Mouse (Mus musculus) hindbrain, embryonic 12.5 days (tissue): ENCODE data around the gene Fah. TPM values are rescaled to one million over a fixed set of nuclear protein-coding genes. Genes with fewer than 3 reads are reported as not detected.

Experiments
- ATAC-seq: fragments of 200-750 bp; cut with Nextera tagmentation; 2 replicates; pipeline ENCODE4 v1.8.0; 2017; ENCODE audit warnings: moderate TSS enrichment; ENCODE audit not compliant: low FRiP score
- H3K27ac ChIP-seq: fragments of 300-500 bp; sonication (generic); 2 replicates; pipeline ENCODE4 v1.5.1; 2016; ENCODE audit warnings: mild to moderate bottlenecking
- H3K27me3 ChIP-seq: fragments of 300-500 bp; sonication (generic); 2 replicates; pipeline ENCODE4 v1.6.1; 2016; ENCODE audit warnings: mild to moderate bottlenecking
- H3K36me3 ChIP-seq: fragments of 300-500 bp; sonication (generic); 2 replicates; pipeline ENCODE4 v1.6.1; 2016; ENCODE audit warnings: mild to moderate bottlenecking
- H3K4me1 ChIP-seq: fragments of 300-500 bp; sonication (generic); 2 replicates; pipeline ENCODE4 v1.6.1; 2016
- H3K4me2 ChIP-seq: fragments of 300-500 bp; sonication (generic); replicated peaks from 2 replicates; pipeline ENCODE4 v1.6.1; 2016; ENCODE audit warnings: mild to moderate bottlenecking
- H3K4me3 ChIP-seq: fragments of 300-500 bp; sonication (generic); 2 replicates; pipeline ENCODE4 v1.5.1; 2016; ENCODE audit warnings: mild to moderate bottlenecking
- H3K9ac ChIP-seq: fragments of 300-500 bp; sonication (generic); 2 replicates; pipeline ENCODE4 v1.6.1; 2016; ENCODE audit warnings: mild to moderate bottlenecking, moderate library complexity
- H3K9me3 ChIP-seq: fragments of 300-500 bp; sonication (generic); replicated peaks from 2 replicates; pipeline ENCODE4 v1.6.1; 2016; ENCODE audit warnings: mild to moderate bottlenecking
- WGBS: fragments of 180-500 bp; shearing (Covaris S2); methylation state at CpG from one replicate; pipeline ENCODE4 v1.1.7; 2016; 5-methylcytosine and 5-hydroxymethylcytosine counted together
- polyA plus RNA-seq: library from polyadenylated mRNA; unstranded; fragments of >200 nt; fragmentation: Nextera tagmentation; extraction: Ambion mirVana; gene quantifications from 2 replicates; pipeline ENCODE4 v1.2.1, GENCODE M21; 2016

The Fah gene
- polyA plus RNA-seq = 3.8 and 4.3 TPM in 2 replicates

GRCm38 (mm10) chr7:84606293-84606749, at the start of gene Fah:
Fah (minus strand) TSS chr7:84606722.
- Histone ChIP-seq H3K4me3 (peak within 1 kb of the TSS; percentile 58), H3K9me3 (no peaks in the 10 kb centered on the region), H3K4me1 (peaks cover 5% of the 10 kb centered on the region; the same call in 1 of the 2 replicates), H3K4me2 (peak within 1 kb of the TSS; percentile 99), H3K27ac (no peak within 1 kb of the TSS), H3K27me3 (peaks cover 14% of the 10 kb centered on the region), H3K9ac (peak within 1 kb of the TSS; percentile 69), H3K36me3 (no peaks in the 10 kb centered on the region)
- 2% methylated on average over 10 of the region's 10 CpGs for WGBS
- peak; percentile 36 for ATAC-seq

- WGBS = 84% methylated on average over 2 of the region's 2 CpGs
- Histone ChIP-seq H3K4me1 (no peaks in the 10 kb centered on the region), H3K9me3 (no peaks in the 10 kb centered on the region), H3K4me2 (no peak overlapping the region), H3K9ac (no peak overlapping the region), H3K4me3 (no peak overlapping the region), H3K27ac (no peak overlapping the region), H3K36me3 (no peaks in the 10 kb centered on the region), H3K27me3 (no peaks in the 10 kb centered on the region)
- ATAC-seq = no peak
Observed at GRCm38 (mm10) chr7:84652740-84653139, 46.2 kb upstream of the Fah start.

- H3K4me1 ChIP-seq = no peaks in the 10 kb centered on the region
- no peak overlapping the region for H3K9ac ChIP-seq
- H3K4me2 ChIP-seq = no peak overlapping the region
- ATAC-seq = no peak
- no peak overlapping the region for H3K27ac ChIP-seq
- no peaks in the 10 kb centered on the region for H3K9me3 ChIP-seq
- no peaks in the 10 kb centered on the region for H3K36me3 ChIP-seq
- 85% methylated on average over 2 of the region's 2 CpGs for WGBS
- no peaks in the 10 kb centered on the region for H3K27me3 ChIP-seq
- no peak overlapping the region for H3K4me3 ChIP-seq
Observed at GRCm38 (mm10) chr7:84651987-84652321, 45.4 kb upstream of the Fah start.

- WGBS = 91% methylated on average over 4 of the region's 4 CpGs
- ATAC-seq = no peak
- no peak overlapping the region for H3K27ac ChIP-seq
- H3K4me3 ChIP-seq = no peak overlapping the region
- H3K27me3 ChIP-seq = no peaks in the 10 kb centered on the region
- H3K36me3 ChIP-seq = no peaks in the 10 kb centered on the region
- no peak overlapping the region for H3K9ac ChIP-seq
- no peaks in the 10 kb centered on the region for H3K4me1 ChIP-seq
- no peak overlapping the region for H3K4me2 ChIP-seq
- H3K9me3 ChIP-seq = no peaks in the 10 kb centered on the region
Observed at GRCm38 (mm10) chr7:84651303-84651986, 44.9 kb upstream of the Fah start.

- H3K9me3 ChIP-seq = no peaks in the 10 kb centered on the region
Observed at GRCm38 (mm10) chr7:84649016-84649415, 42.5 kb upstream of the Fah start.

GRCm38 (mm10) chr7:84646256-84646655, 39.7 kb upstream of the Fah start:
- Histone ChIP-seq H3K27ac (no peak overlapping the region), H3K4me3 (no peak overlapping the region), H3K36me3 (no peaks in the 10 kb centered on the region), H3K9me3 (no peaks in the 10 kb centered on the region), H3K9ac (no peak overlapping the region), H3K27me3 (no peaks in the 10 kb centered on the region), H3K4me2 (no peak overlapping the region), H3K4me1 (no peaks in the 10 kb centered on the region)
- 85% methylated on average over 1 of the region's 1 CpGs for WGBS
- ATAC-seq = no peak

More at GRCm38 (mm10) chr7:84649016-84649415, 42.5 kb upstream of the Fah start:
- no peak overlapping the region for H3K4me2 ChIP-seq
- ATAC-seq = no peak
- H3K4me1 ChIP-seq = no peaks in the 10 kb centered on the region
- no peaks in the 10 kb centered on the region for H3K36me3 ChIP-seq
- WGBS = 93% methylated on average over 2 of the region's 2 CpGs
- H3K4me3 ChIP-seq = no peak overlapping the region
- no peak overlapping the region for H3K9ac ChIP-seq
- no peaks in the 10 kb centered on the region for H3K27me3 ChIP-seq
- no peak overlapping the region for H3K27ac ChIP-seq

- H3K4me3 ChIP-seq = no peak overlapping the region
- no peak overlapping the region for H3K27ac ChIP-seq
- H3K9ac ChIP-seq = no peak overlapping the region
- no peaks in the 10 kb centered on the region for H3K27me3 ChIP-seq
- no peaks in the 10 kb centered on the region for H3K4me1 ChIP-seq
- no peak for ATAC-seq
- 97% methylated on average over 6 of the region's 6 CpGs for WGBS
- H3K4me2 ChIP-seq = no peak overlapping the region
- no peaks in the 10 kb centered on the region for H3K36me3 ChIP-seq
- no peaks in the 10 kb centered on the region for H3K9me3 ChIP-seq
Observed at GRCm38 (mm10) chr7:84643270-84643998, 36.9 kb upstream of the Fah start.

GRCm38 (mm10) chr7:84642159-84642928, 35.8 kb upstream of the Fah start:
- Histone ChIP-seq H3K27me3 (no peaks in the 10 kb centered on the region), H3K27ac (no peak overlapping the region), H3K36me3 (no peaks in the 10 kb centered on the region), H3K9ac (no peak overlapping the region), H3K4me1 (no peaks in the 10 kb centered on the region), H3K9me3 (no peaks in the 10 kb centered on the region), H3K4me2 (no peak overlapping the region), H3K4me3 (no peak overlapping the region)
- no peak for ATAC-seq
- 87% methylated on average over 6 of the region's 6 CpGs for WGBS

- Histone ChIP-seq H3K9ac (no peak overlapping the region), H3K27me3 (no peaks in the 10 kb centered on the region), H3K4me2 (no peak overlapping the region), H3K4me1 (no peaks in the 10 kb centered on the region), H3K9me3 (no peaks in the 10 kb centered on the region), H3K27ac (no peak overlapping the region), H3K4me3 (no peak overlapping the region), H3K36me3 (peaks cover 7% of the 10 kb centered on the region)
- ATAC-seq = no peak
Observed at GRCm38 (mm10) chr7:84636939-84637338, 30.4 kb upstream of the Fah start.

- Histone ChIP-seq H3K36me3 (peaks cover 24% of the 10 kb centered on the region), H3K4me3 (no peak overlapping the region), H3K27me3 (no peaks in the 10 kb centered on the region), H3K4me2 (no peak overlapping the region), H3K9ac (no peak overlapping the region), H3K27ac (no peak overlapping the region), H3K9me3 (no peaks in the 10 kb centered on the region), H3K4me1 (no peaks in the 10 kb centered on the region)
- ATAC-seq = no peak
- WGBS = 87% methylated on average over 3 of the region's 3 CpGs
Observed at GRCm38 (mm10) chr7:84631878-84632277, 25.4 kb upstream of the Fah start.

- over 99% methylated on average over 4 of the region's 4 CpGs for WGBS
Observed at GRCm38 (mm10) chr7:84623718-84624117, 17.2 kb upstream of the Fah start.

GRCm38 (mm10) chr7:84620956-84621355, 14.4 kb upstream of the Fah start:
- 96% methylated on average over 3 of the region's 3 CpGs for WGBS
- Histone ChIP-seq H3K27ac (no peak overlapping the region), H3K4me1 (no peaks in the 10 kb centered on the region), H3K36me3 (peaks cover 36% of the 10 kb centered on the region), H3K9me3 (no peaks in the 10 kb centered on the region), H3K9ac (no peak overlapping the region), H3K4me2 (no peak overlapping the region), H3K27me3 (no peaks in the 10 kb centered on the region), H3K4me3 (no peak overlapping the region)
- ATAC-seq = no peak

More at GRCm38 (mm10) chr7:84623718-84624117, 17.2 kb upstream of the Fah start:
- no peak overlapping the region for H3K9ac ChIP-seq
- H3K27me3 ChIP-seq = no peaks in the 10 kb centered on the region
- no peak overlapping the region for H3K27ac ChIP-seq
- no peak overlapping the region for H3K4me2 ChIP-seq
- H3K4me3 ChIP-seq = no peak overlapping the region
- ATAC-seq = no peak
- peaks cover 22% of the 10 kb centered on the region for H3K36me3 ChIP-seq
- H3K9me3 ChIP-seq = no peaks in the 10 kb centered on the region
- H3K4me1 ChIP-seq = no peaks in the 10 kb centered on the region
